Mouse (Mus musculus) heart, adult 2 months (tissue): Measurements from ENCODE around the gene Tmem30a. TPM values are rescaled to one million over a fixed set of nuclear protein-coding genes. Genes with fewer than 3 reads are reported as not detected.

Experiments used
- DNase-seq, 2 experiments: peaks; one replicate each; pipeline ENCODE4 v3.0.0; 2021
- H3K27ac ChIP-seq: fragments of 200-600 bp; 2 replicates; pipeline ENCODE4 v1.8.1; 2022
- H3K27me3 ChIP-seq: fragments of 200-500 bp; 2 replicates; pipeline ENCODE4 v1.6.1; 2012; ENCODE audit warnings: mild to moderate bottlenecking, low read length, inconsistent platforms, mixed read lengths; ENCODE audit not compliant: control insufficient read depth, insufficient read depth
- H3K36me3 ChIP-seq: fragments of 200-500 bp; 2 replicates; pipeline ENCODE4 v1.6.1; 2012; ENCODE audit warnings: low read length, inconsistent platforms; ENCODE audit not compliant: control insufficient read depth, insufficient read depth
- H3K4me1 ChIP-seq: fragments of 200-500 bp; 2 replicates; pipeline ENCODE4 v1.6.1; 2011; ENCODE audit warnings: low read length; ENCODE audit not compliant: control insufficient read depth, insufficient read depth
- H3K4me3 ChIP-seq: fragments of 200-600 bp; 2 replicates; pipeline ENCODE4 v1.8.1; 2022
- H3K79me2 ChIP-seq: fragments of 200-500 bp; replicated peaks from 2 replicates; pipeline ENCODE4 v1.6.1; 2012; ENCODE audit warnings: mild to moderate bottlenecking, inconsistent platforms, low read length, moderate library complexity, mixed read lengths; ENCODE audit not compliant: control insufficient read depth, insufficient read depth
- H3K9ac ChIP-seq: fragments of 200-500 bp; 2 replicates; pipeline ENCODE4 v1.6.1; 2012; ENCODE audit warnings: low read depth, mild to moderate bottlenecking, control low read depth, inconsistent platforms, low read length, mixed read lengths
- CTCF ChIP-seq: fragments of 200-600 bp; IDR thresholded peaks from 2 replicates; pipeline ENCODE4 v1.8.1; 2022; ENCODE audit warnings: antibody characterized with exemption, mild to moderate bottlenecking, moderate library complexity
- EP300 ChIP-seq: fragments of 200-500 bp; IDR thresholded peaks from 2 replicates; pipeline ENCODE4 v1.6.1; 2011; ENCODE audit warnings: low read depth, low read length, control low read depth; ENCODE audit not compliant: insufficient read depth
- POLR2A ChIP-seq: fragments of 200-500 bp; IDR thresholded peaks from 2 replicates; pipeline ENCODE4 v1.6.1; 2011; ENCODE audit warnings: mild to moderate bottlenecking, low read depth, low read length, control low read depth; ENCODE audit not compliant: insufficient read depth
- WGBS: fragments of 180-500 bp; shearing (Covaris S2); methylation state at CpG from one replicate; pipeline ENCODE4 v1.1.7; 2018; 5-methylcytosine and 5-hydroxymethylcytosine counted together
- intact Hi-C: fragments of 180-260 bp; cut with DNase I; formaldehyde crosslinking; loops from one replicate; pipeline ENCODE4 v1.15.1; 2025
- polyA plus RNA-seq: library from polyadenylated mRNA; depleted of rRNA; stranded (reverse); fragments of >200 nt; gene quantifications from 2 replicates; pipeline ENCODE4 v1.2.3, GENCODE M21; 2012
- total RNA-seq, 2 experiments: library from RNA; stranded (reverse); gene quantifications; 2 replicates each; pipeline ENCODE4 v1.2.3; 2021

Gene Tmem30a
- total and polyA plus RNA-seq, 3 experiments = 23.6 to 65.5 (median 56.0) TPM

DNA sequence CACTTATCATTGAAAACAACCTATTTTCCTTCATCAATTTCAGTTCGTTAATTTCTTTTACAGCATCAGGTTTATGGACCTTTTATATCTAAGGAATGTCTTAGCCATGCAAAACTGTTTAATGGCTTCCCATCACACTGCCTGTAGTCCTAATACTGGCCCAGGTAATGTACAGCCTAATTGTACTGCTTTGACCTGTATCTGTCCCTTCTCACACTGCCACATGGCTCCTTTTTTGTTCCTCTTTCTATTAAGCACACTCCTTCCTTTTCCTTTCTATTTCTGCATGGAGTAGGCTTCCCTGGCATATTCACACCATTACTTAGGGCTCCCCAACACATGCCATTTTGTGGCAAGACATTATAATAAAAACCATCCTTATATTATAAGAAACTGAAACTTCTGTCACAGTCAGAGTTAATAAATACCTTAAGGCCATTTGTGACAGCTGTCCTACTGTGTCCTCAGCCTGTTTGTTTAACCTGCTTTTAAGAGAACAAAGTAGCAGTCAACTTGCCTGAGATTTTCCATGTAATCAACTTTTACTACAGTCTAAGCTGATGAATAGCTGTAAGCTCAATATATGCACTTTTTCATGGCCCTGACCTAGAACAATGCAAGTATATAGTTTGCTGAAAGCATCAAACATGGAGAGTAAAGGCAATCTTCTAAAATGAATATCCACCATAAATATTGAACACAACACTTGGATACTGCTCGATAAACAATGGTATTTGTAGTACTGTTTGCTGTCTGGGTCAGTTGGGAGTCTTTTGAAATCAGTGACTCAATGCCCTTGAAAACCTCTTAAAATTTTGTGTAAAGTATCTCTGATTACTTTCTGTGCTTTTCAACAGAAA, 8.1 kb downstream of the Tmem30a start:
- intact Hi-C loops = no loop called here

GRCm38 (mm10) chr9:79784439-79784838, 8.9 kb downstream of the Tmem30a start:
- TF ChIP-seq CTCF = no peak
- TF ChIP-seq POLR2A = no peak
- no peak for TF ChIP-seq EP300
- Histone ChIP-seq H3K4me3 (no peak overlapping the region), H3K4me1 (peaks cover 5% of the 10 kb centered on the region), H3K36me3 (no peaks in the 10 kb centered on the region; the same call in 1 of the 2 replicates), H3K9ac (no peak overlapping the region), H3K79me2 (peaks cover 2% of the 10 kb centered on the region), H3K27me3 (no peaks in the 10 kb centered on the region), H3K27ac (no peak overlapping the region)
- no peak for DNase-seq
- WGBS = 75% methylated on average over 3 of the region's 3 CpGs
- intact Hi-C loops = no loop called here

More for the DNA sequence above, 8.1 kb downstream of the Tmem30a start:
- Histone ChIP-seq H3K36me3 (no peaks in the 10 kb centered on the region; the same call in 1 of the 2 replicates), H3K4me1 (peaks cover 5% of the 10 kb centered on the region), H3K27me3 (no peaks in the 10 kb centered on the region), H3K4me3 (no peak overlapping the region), H3K79me2 (peaks cover 2% of the 10 kb centered on the region), H3K9ac (no peak overlapping the region), H3K27ac (no peak overlapping the region)
- TF ChIP-seq POLR2A (no peak), CTCF (no peak), EP300 (no peak)
- WGBS = 85% methylated on average over 2 of the region's 2 CpGs
- DNase-seq = no peak

GRCm38 (mm10) chr9:79779354-79779753, 14.0 kb downstream of the Tmem30a start:
- Histone ChIP-seq H3K4me3 (no peak overlapping the region), H3K36me3 (no peaks in the 10 kb centered on the region), H3K9ac (no peak overlapping the region), H3K79me2 (peaks cover 2% of the 10 kb centered on the region), H3K27ac (no peak overlapping the region), H3K4me1 (peaks cover 3% of the 10 kb centered on the region), H3K27me3 (no peaks in the 10 kb centered on the region)
- intact Hi-C loops = no loop called here
- DNase-seq = no peak
- 60% methylated on average over 2 of the region's 2 CpGs for WGBS
- no peak for TF ChIP-seq EP300
- TF ChIP-seq CTCF = peak; percentile 61
- no peak for TF ChIP-seq POLR2A

- H3K79me2 ChIP-seq = no peaks in the 10 kb centered on the region
- H3K9ac ChIP-seq = no peak overlapping the region
- no peaks in the 10 kb centered on the region for H3K4me1 ChIP-seq
- no peaks in the 10 kb centered on the region for H3K36me3 ChIP-seq
- TF ChIP-seq POLR2A = no peak
- no peak for TF ChIP-seq CTCF
- TF ChIP-seq EP300 = no peak
- no peaks in the 10 kb centered on the region for H3K27me3 ChIP-seq
- no peak overlapping the region for H3K27ac ChIP-seq
- intact Hi-C loops = no loop called here
- 70% methylated on average over 5 of the region's 5 CpGs for WGBS
- no peak overlapping the region for H3K4me3 ChIP-seq
- no peak for DNase-seq
Observed at GRCm38 (mm10) chr9:79766991-79767545, 26.2 kb downstream of the Tmem30a start.

GRCm38 (mm10) chr9:79765329-79765728, 28.0 kb downstream of the Tmem30a start:
- DNase-seq = no peak
- TF ChIP-seq POLR2A = no peak
- no peak for TF ChIP-seq EP300
- TF ChIP-seq CTCF = no peak
- H3K27ac ChIP-seq = no peak overlapping the region
- no peak overlapping the region for H3K4me3 ChIP-seq
- H3K4me1 ChIP-seq = no peaks in the 10 kb centered on the region
- H3K9ac ChIP-seq = no peak overlapping the region
- no peaks in the 10 kb centered on the region for H3K36me3 ChIP-seq
- intact Hi-C loops = no loop called here
- no peaks in the 10 kb centered on the region for H3K79me2 ChIP-seq
- no peaks in the 10 kb centered on the region for H3K27me3 ChIP-seq
- WGBS = 86% methylated on average over 4 of the region's 4 CpGs

GRCm38 (mm10) chr9:79762519-79762918, 30.8 kb downstream of the Tmem30a start:
- H3K79me2 ChIP-seq = peaks cover 3% of the 10 kb centered on the region
- H3K4me1 ChIP-seq = peaks cover 4% of the 10 kb centered on the region
- peaks cover 9% of the 10 kb centered on the region for H3K36me3 ChIP-seq
- no peak overlapping the region for H3K27ac ChIP-seq
- 78% methylated on average over 6 of the region's 6 CpGs for WGBS
- H3K27me3 ChIP-seq = no peaks in the 10 kb centered on the region
- H3K4me3 ChIP-seq = no peak overlapping the region
- DNase-seq = no peak
- no peak overlapping the region for H3K9ac ChIP-seq
- intact Hi-C loops = no loop called here
- TF ChIP-seq CTCF (no peak), POLR2A (no peak), EP300 (no peak)
